10 mouse cellular contexts compared by ENCODE assay signal in the genomic region with DNA sequence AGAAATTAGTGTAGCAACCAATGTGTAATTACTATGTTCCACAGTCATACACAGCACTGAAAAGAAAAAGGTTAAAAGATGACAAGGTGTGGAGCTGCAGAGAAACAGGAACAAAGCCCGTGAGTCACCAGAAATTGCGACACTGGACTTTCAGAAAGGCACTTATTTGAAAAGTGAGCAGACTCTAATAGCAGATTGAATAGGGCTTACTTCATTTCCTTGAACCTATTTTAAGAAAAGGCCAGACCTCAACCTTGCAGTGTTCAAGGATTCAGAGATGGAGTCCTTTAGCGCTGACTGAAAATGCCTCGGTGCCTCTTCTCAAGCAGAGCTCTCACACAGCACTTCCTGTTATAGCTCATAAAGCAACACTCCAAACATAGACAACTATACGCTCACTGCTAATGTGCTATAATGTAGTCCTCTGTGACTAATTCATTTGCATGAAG.
DNase-seq lines count a peak whose midpoint lies in the region; ATAC-seq and TF ChIP-seq lines count a peak whose summit lies in the region.
"Had no signal": no experiment of that assay in that cellular context is flagged by ENCODE, and none has a peak within 500 bp of the region (broad histone marks: within the 10 kb centered on the region; RNA-seq: fewer than 3 reads in every experiment).

No protein-coding gene starts in this region.

- H3K36me3 ChIP-seq in kidney, postnatal 0 days (ENCODE audit: insufficient read depth, low read length) = no peaks in the 10 kb centered on the region
- H3K36me3 ChIP-seq in kidney, embryonic 14.5 days (ENCODE audit: control insufficient read depth, insufficient read depth, low read length) = no peaks in the 10 kb centered on the region
- H3K36me3 ChIP-seq in heart, postnatal 0 days (replicated peaks; ENCODE audit: control insufficient read depth, insufficient read depth, low read length) = 0 out of 2 replicates have a peak, but pooled peaks cover 7% of the 10 kb centered on the region
- peaks cover 11% of the 10 kb centered on the region for H3K36me3 ChIP-seq in myocyte (ENCODE audit: control insufficient read depth, insufficient read depth)
- H3K36me3 ChIP-seq: neural tube, embryonic 12.5 days had no signal

- no peak overlapping the region for H3K4me3 ChIP-seq in kidney, postnatal 0 days (replicated peaks; ENCODE audit: low read depth, low read length)
- H3K4me3 ChIP-seq in kidney, embryonic 14.5 days (ENCODE audit: low read length) = no peak overlapping the region
- no peak overlapping the region for H3K4me3 ChIP-seq in heart, postnatal 0 days (ENCODE audit: low read depth, low read length)
- no peak overlapping the region for H3K4me3 ChIP-seq in myocyte
- H3K4me3 ChIP-seq: embryonic facial prominence, embryonic 12.5 days; neural tube, embryonic 12.5 days had no signal

- TF ChIP-seq CTCF in kidney, postnatal 0 days (IDR thresholded peaks at IDR 0.05; ENCODE audit: low read depth) = no peak
- TF ChIP-seq CTCF in heart, postnatal 0 days (IDR thresholded peaks at IDR 0.05; ENCODE audit: low read depth) = no peak

- H3K27ac ChIP-seq in kidney, postnatal 0 days = no peak overlapping the region
- no peak overlapping the region; the same call in 1 of the 2 replicates for H3K27ac ChIP-seq in kidney, embryonic 14.5 days (ENCODE audit: low read depth, low read length)
- peak overlapping the region; percentile 77 for H3K27ac ChIP-seq in heart, postnatal 0 days (ENCODE audit: low read depth)
- H3K27ac ChIP-seq: neural tube, embryonic 12.5 days had no signal

- no peak overlapping the region for H3K4me2 ChIP-seq in kidney, postnatal 0 days (ENCODE audit: low read length)
- H3K4me2 ChIP-seq in kidney, embryonic 14.5 days (replicated peaks; ENCODE audit: low read depth, low read length) = no peak overlapping the region
- no peak overlapping the region for H3K4me2 ChIP-seq in heart, postnatal 0 days (ENCODE audit: low read depth, low read length)
- H3K4me2 ChIP-seq in myocyte (ENCODE audit: low read depth) = peak overlapping the region; percentile 61
- H3K4me2 ChIP-seq: embryonic facial prominence, embryonic 12.5 days; neural tube, embryonic 12.5 days had no signal

- no peak for TF ChIP-seq EP300 in heart, postnatal 0 days (IDR thresholded peaks at IDR 0.05; ENCODE audit: low read depth)

- no peaks in the 10 kb centered on the region for H3K9me3 ChIP-seq in kidney, postnatal 0 days (replicated peaks; ENCODE audit: low read length)
- no peaks in the 10 kb centered on the region for H3K9me3 ChIP-seq in kidney, embryonic 14.5 days (ENCODE audit: control insufficient read depth, low read length)
- no peaks in the 10 kb centered on the region for H3K9me3 ChIP-seq in heart, postnatal 0 days (replicated peaks; ENCODE audit: control insufficient read depth, low read length)
- H3K9me3 ChIP-seq: embryonic facial prominence, embryonic 12.5 days; neural tube, embryonic 12.5 days had no signal

- H3K79me2 ChIP-seq in myocyte (ENCODE audit: control insufficient read depth, insufficient read depth) = peaks cover 6% of the 10 kb centered on the region

- no peak overlapping the region for H3K9ac ChIP-seq in kidney, postnatal 0 days (ENCODE audit: low read depth, low read length)
- H3K9ac ChIP-seq in kidney, embryonic 14.5 days (ENCODE audit: low read depth, low read length) = no peak overlapping the region
- no peak overlapping the region for H3K9ac ChIP-seq in heart, postnatal 0 days (replicated peaks; ENCODE audit: low read depth, low read length)
- H3K9ac ChIP-seq: embryonic facial prominence, embryonic 12.5 days; neural tube, embryonic 12.5 days had no signal

- 56% methylated on average over 5 of the region's 5 CpGs for WGBS in kidney, postnatal 0 days
- 78% methylated on average over 5 of the region's 5 CpGs for WGBS in kidney, embryonic 14.5 days
- WGBS in heart, postnatal 0 days = 50% methylated on average over 5 of the region's 5 CpGs

- no peaks in the 10 kb centered on the region for H3K4me1 ChIP-seq in kidney, postnatal 0 days (replicated peaks; ENCODE audit: insufficient read depth, low read length)
- no peaks in the 10 kb centered on the region for H3K4me1 ChIP-seq in kidney, embryonic 14.5 days (ENCODE audit: control insufficient read depth, insufficient read depth, low read length)
- H3K4me1 ChIP-seq in heart, postnatal 0 days (ENCODE audit: control insufficient read depth, insufficient read depth) = no peaks in the 10 kb centered on the region
- H3K4me1 ChIP-seq: embryonic facial prominence, embryonic 12.5 days; neural tube, embryonic 12.5 days had no signal

- no peak for TF ChIP-seq POLR2A in myocyte (IDR thresholded peaks at IDR 0.05; ENCODE audit: insufficient read length, low read depth)

- DNase-seq in kidney, postnatal 0 days (ENCODE audit: low spot score) = peak; percentile 37
- peak; percentile 37 for DNase-seq in T-cell, adult 2 months (ENCODE audit: low spot score)
- peak; percentile 44 for DNase-seq in heart, postnatal 0 days (ENCODE audit: low spot score)
- DNase-seq in cerebellum, adult 11-12 months = no peak
- no peak for DNase-seq in left cerebral cortex, adult 9 months (ENCODE audit: low spot score in 2 of 2)
- DNase-seq in layer of hippocampus, adult 11-12 months (ENCODE audit: low spot score) = no peak

- H3ac ChIP-seq in myocyte (ENCODE audit: control insufficient read depth, insufficient read length) = no peak overlapping the region

- no peaks in the 10 kb centered on the region for H3K27me3 ChIP-seq in kidney, postnatal 0 days (ENCODE audit: insufficient read depth, low read length)
- no peaks in the 10 kb centered on the region for H3K27me3 ChIP-seq in kidney, embryonic 14.5 days (ENCODE audit: control insufficient read depth, insufficient read depth, low read length)
- H3K27me3 ChIP-seq in heart, postnatal 0 days (ENCODE audit: control insufficient read depth, insufficient read depth, low read length) = no peaks in the 10 kb centered on the region
- H3K27me3 ChIP-seq in myocyte (ENCODE audit: control insufficient read depth, insufficient read depth, insufficient read length) = no peaks in the 10 kb centered on the region
- H3K27me3 ChIP-seq: embryonic facial prominence, embryonic 12.5 days; neural tube, embryonic 12.5 days had no signal

- ATAC-seq in kidney, postnatal 0 days (replicated peaks; ENCODE audit: low FRiP score, low read depth) = no peak
- ATAC-seq in kidney, embryonic 14.5 days (ENCODE audit: low FRiP score, low TSS enrichment) = no peak
- ATAC-seq in heart, postnatal 0 days (ENCODE audit: insufficient read depth, low read depth) = peak; percentile 33; the same call in 1 of the 2 replicates

TF ChIP-seq in myocyte, 11 proteins besides CTCF, POLR2A, EP300 and RAD21:
- TF ChIP-seq POLR2AphosphoS2 (IDR thresholded peaks at IDR 0.05; ENCODE audit: insufficient read length, low read depth) (no peak), E2F4 (IDR thresholded peaks at IDR 0.05; ENCODE audit: insufficient read depth) (no peak), MAX (IDR thresholded peaks at IDR 0.05; ENCODE audit: low read depth) (no peak), CEBPB (IDR thresholded peaks at IDR 0.05; ENCODE audit: insufficient read depth, poor library complexity, severe bottlenecking) (peak; percentile 96)

Comparison
In these comparisons a context has a peak if more than half of its experiments do, and no peak if none do; other contexts are left out.
1. DNase-seq: peak in kidney, postnatal 0 days (single experiment), T-cell, adult 2 months (single experiment) and heart, postnatal 0 days (single experiment); none in cerebellum, adult 11-12 months (single experiment), left cerebral cortex, adult 9 months (0 of 2) and layer of hippocampus, adult 11-12 months (single experiment).